Mouse (Mus musculus) intestine, embryonic 14.5 days (tissue): ENCODE measurements at regions not wholly inside any gene's neighbourhood (a gene's known extent, or its start where the extent isn't known, plus 50 kb on each side); places are given as distances from the start of the nearest gene placed in this dataset.

ENCODE experiments used
- ATAC-seq: fragments of 200-750 bp; cut with Nextera tagmentation; replicated peaks from 2 replicates; pipeline ENCODE4 v1.8.0; 2017; ENCODE audit warnings: low read depth, moderate number of reproducible peaks, moderate TSS enrichment, moderate library complexity; ENCODE audit not compliant: low FRiP score, low TSS enrichment
- DNase-seq: peaks from one replicate; pipeline ENCODE4 v3.0.0-alpha.2; 2018; ENCODE audit warnings: low spot score
- H3K27ac ChIP-seq: fragments of 300-500 bp; sonication (generic); 2 replicates; pipeline ENCODE4 v1.5.1; 2014; ENCODE audit warnings: low read depth, mild to moderate bottlenecking, control low read depth
- H3K27me3 ChIP-seq: fragments of 300-500 bp; sonication (generic); replicated peaks from 2 replicates; pipeline ENCODE4 v1.6.1; 2014; ENCODE audit warnings: low read length, control low read depth; ENCODE audit not compliant: control insufficient read depth, insufficient read depth
- H3K36me3 ChIP-seq: fragments of 300-500 bp; sonication (generic); 2 replicates; pipeline ENCODE4 v1.6.1; 2014; ENCODE audit warnings: low read length, control low read depth; ENCODE audit not compliant: control insufficient read depth, insufficient read depth
- H3K4me1 ChIP-seq: fragments of 300-500 bp; sonication (generic); replicated peaks from 2 replicates; pipeline ENCODE4 v1.6.1; 2014; ENCODE audit warnings: low read length, control low read depth, mixed read lengths; ENCODE audit not compliant: control insufficient read depth, insufficient read depth
- H3K4me2 ChIP-seq: fragments of 300-500 bp; sonication (generic); 2 replicates; pipeline ENCODE4 v1.6.1; 2014; ENCODE audit warnings: low read length
- H3K4me3 ChIP-seq: fragments of 300-500 bp; sonication (generic); 2 replicates; pipeline ENCODE4 v1.5.1; 2014; ENCODE audit warnings: low read depth, low read length, control low read depth, mixed read lengths
- H3K9ac ChIP-seq: fragments of 300-500 bp; sonication (generic); 2 replicates; pipeline ENCODE4 v1.6.1; 2014; ENCODE audit warnings: mild to moderate bottlenecking, low read length
- H3K9me3 ChIP-seq: fragments of 300-500 bp; sonication (generic); 2 replicates; pipeline ENCODE4 v1.6.1; 2016; ENCODE audit warnings: low read length, control low read depth; ENCODE audit not compliant: control insufficient read depth
- WGBS: fragments of 180-500 bp; shearing (Covaris S2); extraction: QIAGEN DNeasy Blood & Tissue Kit; methylation state at CpG from one replicate; pipeline ENCODE4 v1.1.7; 2014; 5-methylcytosine and 5-hydroxymethylcytosine counted together

DNA sequence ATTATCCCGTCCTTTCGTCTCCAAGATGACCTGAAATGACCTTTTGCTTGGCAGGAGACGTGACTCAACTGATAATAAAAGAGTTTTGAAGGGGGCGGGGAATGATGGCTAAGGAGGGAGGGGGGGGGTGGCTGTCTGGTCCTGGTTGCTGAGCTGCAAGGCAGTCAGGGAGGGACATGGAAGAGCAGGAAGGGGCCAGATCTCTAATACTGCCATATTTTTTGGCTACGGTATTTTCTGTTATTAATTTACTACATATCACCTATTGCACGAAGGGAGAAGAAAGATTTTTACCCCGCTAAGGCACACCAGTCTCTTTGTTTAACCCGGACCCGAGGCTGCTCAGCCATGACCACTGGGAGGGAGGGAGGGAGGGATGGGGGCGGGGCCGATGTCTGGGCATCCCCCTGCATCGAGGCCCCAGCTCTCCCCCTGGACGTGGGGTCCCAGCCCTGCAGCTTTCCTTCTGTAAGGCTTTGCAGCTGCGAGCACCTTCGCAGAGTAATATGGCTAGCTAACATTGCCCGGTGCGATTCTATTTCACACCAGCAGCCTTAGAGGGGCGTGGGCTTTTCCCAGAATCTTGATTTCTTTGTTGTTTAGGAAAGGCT lies 111.8 kb upstream of the Ubash3b start:
- Histone ChIP-seq H3K36me3 (no peaks in the 10 kb centered on the region), H3K9me3 (no peaks in the 10 kb centered on the region), H3K27ac (peak overlapping the region; percentile 71), H3K4me1 (0 out of 2 replicates have a peak, but pooled peaks cover 10% of the 10 kb centered on the region), H3K9ac (peak overlapping the region; percentile 46), H3K4me3 (peak overlapping the region; percentile 36), H3K27me3 (no peaks in the 10 kb centered on the region), H3K4me2 (peak overlapping the region; percentile 55)
- WGBS: under 1% methylated on average over 18 of the region's 18 CpGs
- DNase-seq (peak; percentile 71), ATAC-seq (peak; percentile 81)

GRCm38 (mm10) chr9:41272596-41272995 lies 111.1 kb upstream of the Ubash3b start:
- Histone ChIP-seq H3K4me2 (peak overlapping the region; percentile 55), H3K27me3 (no peaks in the 10 kb centered on the region), H3K4me3 (0 out of 2 replicates have a peak overlapping the region, but pooled peaks have one; percentile 36), H3K4me1 (0 out of 2 replicates have a peak, but pooled peaks cover 10% of the 10 kb centered on the region), H3K27ac (peak overlapping the region; percentile 57; the same call in 1 of the 2 replicates), H3K36me3 (no peaks in the 10 kb centered on the region), H3K9me3 (no peaks in the 10 kb centered on the region), H3K9ac (peak overlapping the region; percentile 22; the same call in 1 of the 2 replicates)
- WGBS: 14% methylated on average over 6 of the region's 6 CpGs
- DNase-seq (peak; percentile 55), ATAC-seq (no peak)

- WGBS: 36% methylated on average over 3 of the region's 3 CpGs
- no peak for DNase-seq
Measured at GRCm38 (mm10) chr9:41268112-41268511, 106.6 kb upstream of the Ubash3b start.

GRCm38 (mm10) chr9:41264485-41264884 lies 103.0 kb upstream of the Ubash3b start:
- H3K4me3 ChIP-seq: no peak overlapping the region
- no peak overlapping the region for H3K4me2 ChIP-seq
- ATAC-seq (no peak), DNase-seq (no peak)
- 62% methylated on average over 6 of the region's 6 CpGs for WGBS
- no peaks in the 10 kb centered on the region for H3K36me3 ChIP-seq
- H3K27me3 ChIP-seq: no peaks in the 10 kb centered on the region
- no peak overlapping the region for H3K9ac ChIP-seq
- H3K9me3 ChIP-seq: no peaks in the 10 kb centered on the region
- H3K4me1 ChIP-seq: no peaks in the 10 kb centered on the region
- H3K27ac ChIP-seq: no peak overlapping the region

More at GRCm38 (mm10) chr9:41268112-41268511, 106.6 kb upstream of the Ubash3b start:
- no peaks in the 10 kb centered on the region for H3K36me3 ChIP-seq
- no peak overlapping the region for H3K27ac ChIP-seq
- H3K9ac ChIP-seq: no peak overlapping the region
- H3K27me3 ChIP-seq: no peaks in the 10 kb centered on the region
- no peak for ATAC-seq
- H3K4me1 ChIP-seq: 0 out of 2 replicates have a peak, but pooled peaks cover 4% of the 10 kb centered on the region
- H3K4me3 ChIP-seq: no peak overlapping the region
- H3K9me3 ChIP-seq: no peaks in the 10 kb centered on the region
- H3K4me2 ChIP-seq: no peak overlapping the region

DNA sequence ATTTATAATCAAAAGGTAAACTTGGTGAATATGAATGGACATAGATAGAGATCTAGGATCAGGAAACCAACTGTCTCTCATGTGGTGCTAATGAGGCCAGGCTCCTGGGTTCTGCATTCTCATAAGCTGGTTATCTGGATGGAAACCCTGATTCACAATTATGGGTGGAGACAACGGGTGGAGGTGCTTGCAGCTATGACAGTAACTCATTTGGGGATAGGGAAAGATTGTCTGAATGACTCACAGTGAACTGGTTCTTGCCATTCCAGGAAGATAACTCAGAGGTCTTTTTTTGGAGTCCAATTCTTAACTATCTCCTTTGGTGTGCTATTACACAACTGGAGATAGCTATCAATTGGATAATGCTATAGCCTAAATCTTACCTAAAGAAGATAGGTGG lies 95.7 kb upstream of the Ubash3b start:
- no peak overlapping the region for H3K27ac ChIP-seq
- no peak overlapping the region for H3K4me3 ChIP-seq
- no peak overlapping the region for H3K4me2 ChIP-seq
- 83% methylated on average over 1 of the region's 1 CpGs for WGBS
- no peaks in the 10 kb centered on the region for H3K27me3 ChIP-seq
- H3K9ac ChIP-seq: no peak overlapping the region
- DNase-seq (no peak), ATAC-seq (no peak)
- H3K9me3 ChIP-seq: no peaks in the 10 kb centered on the region
- no peaks in the 10 kb centered on the region for H3K4me1 ChIP-seq
- no peaks in the 10 kb centered on the region for H3K36me3 ChIP-seq

GRCm38 (mm10) chr9:41242372-41242771 lies 80.9 kb upstream of the Ubash3b start:
- DNase-seq (no peak), ATAC-seq (no peak)
- Histone ChIP-seq H3K4me3 (no peak overlapping the region), H3K4me1 (no peaks in the 10 kb centered on the region), H3K9ac (no peak overlapping the region), H3K27ac (no peak overlapping the region), H3K27me3 (no peaks in the 10 kb centered on the region), H3K9me3 (no peaks in the 10 kb centered on the region), H3K4me2 (no peak overlapping the region), H3K36me3 (no peaks in the 10 kb centered on the region)
- whole genome bisulfite sequencing: 84% methylated on average over 7 of the region's 7 CpGs

DNA sequence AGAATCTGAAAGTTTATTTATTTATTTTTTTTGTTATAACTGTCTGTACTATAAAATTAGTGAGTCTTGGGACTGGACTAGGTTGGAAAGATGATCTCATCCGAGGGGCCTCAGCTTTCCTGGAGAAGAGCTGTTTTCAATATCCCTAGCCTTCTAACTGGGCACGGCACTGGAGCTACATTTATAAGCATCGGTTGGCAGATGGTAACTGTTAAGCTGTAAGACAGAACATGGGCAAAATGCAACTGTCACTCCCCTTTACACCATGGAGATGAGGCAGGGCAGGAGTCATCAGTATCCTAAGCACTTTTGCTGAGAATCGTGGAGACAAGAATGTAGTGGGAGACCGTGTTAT lies 77.6 kb upstream of the Ubash3b start:
- H3K4me3 ChIP-seq: no peak overlapping the region
- H3K4me1 ChIP-seq: no peaks in the 10 kb centered on the region
- 72% methylated on average over 5 of the region's 5 CpGs for WGBS
- no peak overlapping the region for H3K4me2 ChIP-seq
- ATAC-seq: no peak
- no peaks in the 10 kb centered on the region for H3K9me3 ChIP-seq
- no peaks in the 10 kb centered on the region for H3K36me3 ChIP-seq
- no peak overlapping the region for H3K27ac ChIP-seq
- H3K9ac ChIP-seq: no peak overlapping the region
- H3K27me3 ChIP-seq: no peaks in the 10 kb centered on the region
- no peak for DNase-seq

- DNase-seq (no peak), ATAC-seq (no peak)
- 72% methylated on average over 5 of the region's 5 CpGs for WGBS
- Histone ChIP-seq H3K4me3 (no peak overlapping the region), H3K4me2 (no peak overlapping the region), H3K27me3 (no peaks in the 10 kb centered on the region), H3K36me3 (no peaks in the 10 kb centered on the region), H3K4me1 (no peaks in the 10 kb centered on the region), H3K9me3 (no peaks in the 10 kb centered on the region), H3K9ac (no peak overlapping the region), H3K27ac (no peak overlapping the region)
Measured at GRCm38 (mm10) chr9:41238395-41239096, 77.0 kb upstream of the Ubash3b start.

DNA sequence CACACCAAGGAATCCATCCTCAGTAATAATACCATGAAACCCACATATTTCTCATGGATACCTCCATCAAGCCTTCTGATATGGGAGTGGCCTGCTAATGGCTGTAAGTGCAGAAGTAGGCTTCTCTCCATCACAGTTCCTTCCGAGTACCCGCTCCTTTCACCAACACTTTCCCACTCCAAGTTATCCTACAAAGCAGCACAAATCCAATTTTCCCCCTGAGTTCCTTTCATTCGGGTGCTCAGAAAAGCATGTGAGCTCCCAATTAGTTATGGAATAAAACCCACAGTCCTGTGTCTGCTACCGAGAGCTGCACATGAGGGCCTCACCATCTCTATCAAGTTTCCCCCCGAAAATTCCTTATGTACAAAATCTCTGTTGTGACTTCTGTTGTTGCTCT lies 75.8 kb upstream of the Ubash3b start:
- Histone ChIP-seq H3K9me3 (no peaks in the 10 kb centered on the region), H3K27me3 (no peaks in the 10 kb centered on the region), H3K4me1 (no peaks in the 10 kb centered on the region), H3K4me2 (no peak overlapping the region), H3K36me3 (no peaks in the 10 kb centered on the region), H3K4me3 (no peak overlapping the region), H3K9ac (no peak overlapping the region), H3K27ac (no peak overlapping the region)
- DNase-seq: no peak
- ATAC-seq: no peak
- WGBS: 94% methylated on average over 5 of the region's 5 CpGs
